Mouse (Mus musculus) ES-E14 (cell line): Measurements from ENCODE around the gene St6galnac5. TPM values are rescaled to one million over a fixed set of nuclear protein-coding genes. Genes with fewer than 3 reads are reported as not detected.

ENCODE experiments used
- DNase-seq: peaks from one replicate; pipeline ENCODE4 v3.0.0-alpha.2; 2013; ENCODE audit warnings: low read depth, low spot score
- H3K27ac ChIP-seq: 2 replicates; pipeline ENCODE4 v1.5.1; 2012; ENCODE audit warnings: low read depth, mild to moderate bottlenecking, low read length, moderate library complexity, mixed read lengths; ENCODE audit not compliant: poor library complexity, insufficient read depth, severe bottlenecking
- H3K36me3 ChIP-seq: 2 replicates; pipeline ENCODE4 v1.6.1; 2012; ENCODE audit warnings: mild to moderate bottlenecking, low read length, moderate library complexity, mixed read lengths; ENCODE audit not compliant: control insufficient read depth, poor library complexity, insufficient read depth, severe bottlenecking
- H3K4me1 ChIP-seq, 2 experiments: fragments of 150-350 bp in 1 of 2; sonication (generic) in 1 of 2; 2 replicates each; pipeline ENCODE4 v1.6.1; 2012; ENCODE audit warnings: low read length in 2 of 2, mild to moderate bottlenecking in 1 of 2, mixed read lengths in 1 of 2; ENCODE audit not compliant: control insufficient read depth in 2 of 2, insufficient read depth in 2 of 2, poor library complexity in 1 of 2
- H3K4me3 ChIP-seq, 2 experiments: fragments of 150-350 bp in 1 of 2; sonication (generic) in 1 of 2; 2 replicates each; pipeline ENCODE4 v1.5.1; 2012; ENCODE audit warnings: low read length in 2 of 2, low read depth in 1 of 2, mild to moderate bottlenecking in 1 of 2, mixed read lengths in 1 of 2; ENCODE audit not compliant: insufficient read depth in 1 of 2, poor library complexity in 1 of 2, severe bottlenecking in 1 of 2
- H3K9ac ChIP-seq: 2 replicates; pipeline ENCODE4 v1.6.1; 2012; ENCODE audit warnings: low read depth, mild to moderate bottlenecking, low read length, mixed read lengths; ENCODE audit not compliant: poor library complexity, insufficient read depth, severe bottlenecking
- H3K9me3 ChIP-seq: fragments of 150-350 bp; sonication (generic); 2 replicates; pipeline ENCODE4 v1.6.1; 2012; ENCODE audit warnings: low read depth, mild to moderate bottlenecking, low read length; ENCODE audit not compliant: control insufficient read depth, insufficient read depth
- CHD2 ChIP-seq: IDR thresholded peaks from 2 replicates; pipeline ENCODE4 v1.6.1; 2014; ENCODE audit warnings: mild to moderate bottlenecking, low read depth, low read length, inconsistent platforms
- HCFC1 ChIP-seq: IDR thresholded peaks from 2 replicates; pipeline ENCODE4 v1.6.1; 2012; ENCODE audit warnings: low read length, inconsistent platforms, borderline replicate concordance; ENCODE audit not compliant: insufficient read depth
- MAFK ChIP-seq: IDR thresholded peaks from 2 replicates; pipeline ENCODE4 v1.6.1; 2014; ENCODE audit warnings: mild to moderate bottlenecking, low read depth, low read length, inconsistent platforms; ENCODE audit not compliant: insufficient read depth
- ZC3H11A ChIP-seq: IDR thresholded peaks from 2 replicates; pipeline ENCODE4 v1.6.1; 2012; ENCODE audit warnings: low read depth, mild to moderate bottlenecking, inconsistent platforms, low read length, borderline replicate concordance
- ZNF384 ChIP-seq: IDR thresholded peaks from 2 replicates; pipeline ENCODE4 v1.6.1; 2012; ENCODE audit warnings: low read depth, low read length, inconsistent platforms
- in situ Hi-C, 2 experiments: fragments of 600-800 bp; cut with MboI; formaldehyde crosslinking; loops; one replicate each; pipeline ENCODE4 v1.15.1; 2025; ENCODE audit warnings: low sequenced_read_pairs in 2 of 2, inconsistent platforms in 1 of 2; ENCODE audit not compliant: unreplicated experiment in 2 of 2
- total RNA-seq: library from RNA; depleted of rRNA; stranded (reverse); fragments of 300-350 nt; gene quantifications from 2 replicates; pipeline ENCODE4 v1.2.3, GENCODE M21; 2012

The St6galnac5 gene
- total RNA-seq, 1 experiment, result 0.27 TPM

GRCm38 (mm10) chr3:152951634-152952545 is 30.2 kb downstream of the St6galnac5 start:
- Histone ChIP-seq H3K4me3 (no peak overlapping the region), H3K36me3 (no peaks in the 10 kb centered on the region), H3K9ac (no peak overlapping the region), H3K9me3 (no peaks in the 10 kb centered on the region), H3K27ac (no peak overlapping the region), H3K4me1 (no peaks in the 10 kb centered on the region)
- TF ChIP-seq HCFC1 (no peak), CHD2 (no peak), MAFK (no peak), ZNF384 (no peak), ZC3H11A (no peak)
- in situ Hi-C loops, result no loop called here
- no peak for DNase-seq

- no peak for DNase-seq
- Histone ChIP-seq H3K36me3 (no peaks in the 10 kb centered on the region), H3K9me3 (no peaks in the 10 kb centered on the region), H3K4me3 (no peak overlapping the region), H3K4me1 (no peaks in the 10 kb centered on the region), H3K9ac (no peak overlapping the region), H3K27ac (no peak overlapping the region)
- in situ Hi-C loops, result no loop called here
- TF ChIP-seq CHD2 (no peak), ZC3H11A (no peak; the same call in 1 of the 2 replicates), HCFC1 (no peak), MAFK (no peak), ZNF384 (no peak)
These were observed 31.1 kb downstream of the St6galnac5 start for GRCm38 (mm10) chr3:152950914-152951313.

- H3K9me3 ChIP-seq, result no peaks in the 10 kb centered on the region
- no peaks in the 10 kb centered on the region for H3K36me3 ChIP-seq
- in situ Hi-C loops, result no loop called here
- DNase-seq, result no peak
- no peak overlapping the region for H3K27ac ChIP-seq
- no peak overlapping the region for H3K9ac ChIP-seq
- no peaks in the 10 kb centered on the region for H3K4me1 ChIP-seq
- TF ChIP-seq ZC3H11A (no peak), HCFC1 (no peak), MAFK (no peak), ZNF384 (no peak), CHD2 (no peak)
- no peak overlapping the region for H3K4me3 ChIP-seq
These were observed 31.7 kb downstream of the St6galnac5 start for GRCm38 (mm10) chr3:152950299-152950698.

GRCm38 (mm10) chr3:152949233-152949777 is 32.7 kb downstream of the St6galnac5 start:
- no peak for TF ChIP-seq MAFK
- no peak for TF ChIP-seq CHD2
- no peak for TF ChIP-seq ZC3H11A
- TF ChIP-seq HCFC1, result no peak
- no peak for TF ChIP-seq ZNF384
- no peak overlapping the region for H3K4me3 ChIP-seq
- DNase-seq, result no peak
- no peaks in the 10 kb centered on the region for H3K9me3 ChIP-seq
- in situ Hi-C loops, result no loop called here
- H3K36me3 ChIP-seq, result no peaks in the 10 kb centered on the region
- H3K4me1 ChIP-seq, result no peaks in the 10 kb centered on the region
- no peak overlapping the region for H3K9ac ChIP-seq
- H3K27ac ChIP-seq, result no peak overlapping the region
